Mouse (Mus musculus) liver, adult (tissue): ENCODE data around the gene Vax2.

ENCODE experiments used
- GATA4 ChIP-seq: IDR thresholded peaks from 2 replicates; pipeline ENCODE4 v1.6.1; 2014; ENCODE audit warnings: mild to moderate bottlenecking, low read length; ENCODE audit not compliant: insufficient replicate concordance

Vax2 gene

GRCm38 (mm10) chr6:83774781-83775563, 63.9 kb downstream of the Vax2 start:
- no peak for TF ChIP-seq GATA4

GRCm38 (mm10) chr6:83775638-83776293, 64.7 kb downstream of the Vax2 start, which contains the start of gene Tex261:
Gene Tex261, minus strand, starts transcription at chr6:83775813.
- TF ChIP-seq GATA4: peak; percentile 15; the same call in 1 of the 2 replicates

- no peak for TF ChIP-seq GATA4
Observed at GRCm38 (mm10) chr6:83778306-83778705, 67.2 kb downstream of the Vax2 start.

- no peak for TF ChIP-seq GATA4
Observed at GRCm38 (mm10) chr6:83779026-83779425, 68.0 kb downstream of the Vax2 start.

GRCm38 (mm10) chr6:83786426-83786825, 75.4 kb downstream of the Vax2 start:
- TF ChIP-seq GATA4: no peak
